Mouse (Mus musculus) thymus, postnatal 4 days (tissue): Measurements from ENCODE around the gene Gsn.
A peak's percentile ranks its signal among the peaks of the same experiment; 100 is the strongest.

Experiments used
- DNase-seq: peaks from one replicate; pipeline ENCODE4 v3.0.0; 2021

Gsn gene

DNA sequence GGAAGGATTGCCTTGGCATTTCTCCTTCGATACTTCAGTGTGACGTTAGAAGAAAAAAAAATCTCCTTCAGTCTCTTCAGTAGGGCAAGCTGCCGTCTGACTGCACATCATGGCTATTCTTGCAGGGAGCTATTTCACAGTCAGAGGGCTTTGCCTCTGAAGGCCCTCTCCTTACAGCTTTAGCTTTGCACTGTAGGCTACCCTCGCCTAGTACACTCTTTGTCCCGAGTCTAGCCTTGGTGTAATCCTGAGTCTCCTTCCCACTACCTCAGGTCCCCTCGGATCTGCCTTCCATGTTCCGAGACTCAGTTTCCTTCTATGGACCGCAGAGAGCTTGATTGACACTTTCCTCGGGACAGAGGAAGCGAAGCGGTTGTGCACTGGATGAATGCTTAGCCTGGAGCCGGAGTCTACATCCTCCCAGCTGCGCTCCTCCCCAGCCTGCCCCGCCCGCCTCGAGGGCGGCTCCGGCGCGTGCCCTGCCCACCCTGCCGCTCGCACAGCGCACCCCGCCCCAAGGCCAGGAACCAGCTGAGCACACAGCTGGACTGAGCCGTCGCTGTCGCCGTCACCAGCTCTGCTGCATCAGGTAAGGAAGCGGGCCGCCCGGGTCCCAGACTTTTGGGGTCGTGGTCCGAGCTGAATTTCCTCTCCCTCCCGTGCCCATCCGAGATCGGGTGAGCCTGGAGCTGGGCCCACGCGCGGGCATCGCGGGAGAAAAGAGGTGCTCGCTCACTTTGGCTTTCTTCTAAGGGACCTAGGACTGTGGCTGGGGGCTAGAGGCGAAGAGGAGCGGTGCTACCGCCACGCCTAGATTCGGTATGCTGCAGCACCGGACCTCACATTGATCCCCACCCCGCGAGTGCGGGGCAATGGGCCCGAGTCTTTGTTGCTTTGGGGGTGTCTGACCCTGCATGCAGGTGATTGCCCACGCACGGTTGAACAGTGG is at the start of gene Gsn:
TSS of gene Gsn (plus strand) at position 496 of the 949 bp plus-strand sequence.
- DNase-seq: peak; percentile 93

DNA sequence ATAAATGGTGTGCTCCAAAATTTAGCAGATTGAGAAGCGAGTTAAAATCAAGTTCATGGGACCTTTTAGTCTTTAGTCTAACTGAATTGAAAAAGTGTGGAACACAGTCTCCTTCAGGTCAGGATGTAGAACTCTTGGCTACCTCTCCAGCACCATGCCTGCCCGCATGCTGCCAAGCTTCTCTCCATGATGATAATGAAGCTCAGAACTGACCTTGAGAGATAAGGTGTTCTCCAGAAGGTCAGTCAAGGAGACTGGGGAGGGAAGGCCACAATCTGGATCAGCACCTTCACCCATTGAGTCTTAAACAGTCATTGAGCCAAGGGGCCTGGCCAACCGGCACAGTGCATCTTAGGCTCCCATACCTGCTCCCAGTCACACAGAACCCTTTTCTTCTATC is 49.4 kb upstream of the Gsn start:
- DNase-seq: no peak

DNA sequence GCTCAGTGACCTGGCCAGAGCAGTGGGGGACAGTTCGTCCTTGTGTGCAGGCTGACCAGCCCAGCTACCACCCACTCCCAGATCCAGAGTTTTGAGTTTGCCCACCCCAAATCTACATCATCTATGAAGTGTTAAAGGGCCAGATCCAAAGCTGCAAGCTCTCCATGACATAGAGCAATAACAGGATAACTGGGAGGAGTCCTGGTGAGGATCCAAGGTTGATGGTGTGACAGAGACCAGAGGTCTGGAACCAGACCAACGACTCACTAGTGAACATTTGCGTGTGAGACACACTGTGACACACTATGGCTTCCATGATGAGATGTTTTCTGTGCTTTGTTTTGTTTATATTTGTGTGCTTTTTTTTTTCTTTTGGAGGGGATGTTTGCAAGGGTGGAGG is 48.1 kb upstream of the Gsn start:
- DNase-seq: no peak

DNA sequence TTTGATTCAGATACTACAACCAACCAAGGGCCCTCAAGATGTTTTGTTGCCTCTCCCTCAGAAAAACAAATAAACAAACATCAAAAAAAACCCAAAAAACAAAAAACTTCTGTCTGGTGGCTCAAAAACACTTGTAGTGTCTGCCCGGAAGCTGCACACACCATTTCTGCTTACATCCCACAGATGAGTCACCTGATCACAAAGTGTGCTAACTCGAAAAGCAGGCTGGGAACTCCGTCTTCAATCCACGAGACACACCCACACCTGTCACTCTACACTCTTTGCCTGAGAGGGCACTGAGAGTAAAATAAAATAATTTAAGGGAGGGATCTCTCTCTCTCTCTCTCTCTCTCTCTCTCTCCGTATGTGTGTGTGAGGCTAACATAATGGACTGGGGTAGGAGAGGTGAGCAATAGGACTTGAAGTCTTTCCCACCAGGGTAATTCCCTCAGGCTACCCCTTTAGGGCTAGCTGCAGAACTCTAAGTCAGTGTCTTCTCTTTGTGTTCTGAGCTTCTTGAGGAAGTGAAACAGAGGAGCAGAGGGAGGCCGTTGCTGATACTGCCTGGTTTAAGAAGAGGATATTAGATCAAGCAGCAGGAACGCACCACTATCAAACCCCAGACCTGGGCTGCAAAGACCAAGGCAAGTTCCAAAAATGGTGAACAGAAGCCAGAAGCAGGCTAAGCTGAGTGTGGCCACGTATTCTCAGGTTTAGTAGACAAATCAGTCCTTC is 47.1 kb upstream of the Gsn start:
- DNase-seq: no peak

DNA sequence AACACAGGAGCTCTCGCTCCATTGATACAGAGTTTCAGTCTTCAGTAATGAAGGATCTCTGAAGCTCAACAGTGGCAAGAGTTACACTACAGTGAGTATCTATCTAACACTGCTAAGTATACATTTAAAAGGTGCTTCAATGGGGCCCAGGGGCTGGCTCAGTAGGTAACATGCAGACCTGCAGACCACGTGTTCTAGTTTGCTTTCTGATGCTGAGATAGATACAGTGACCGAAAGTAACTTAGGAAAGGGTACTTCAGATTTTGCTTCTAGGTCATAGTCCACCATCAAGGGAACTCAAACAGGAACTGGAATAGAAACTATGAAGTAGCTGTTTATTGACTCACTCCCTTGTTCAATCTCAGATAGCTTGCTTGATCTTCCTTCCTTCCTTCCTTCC is 44.5 kb upstream of the Gsn start:
- no peak for DNase-seq

DNA sequence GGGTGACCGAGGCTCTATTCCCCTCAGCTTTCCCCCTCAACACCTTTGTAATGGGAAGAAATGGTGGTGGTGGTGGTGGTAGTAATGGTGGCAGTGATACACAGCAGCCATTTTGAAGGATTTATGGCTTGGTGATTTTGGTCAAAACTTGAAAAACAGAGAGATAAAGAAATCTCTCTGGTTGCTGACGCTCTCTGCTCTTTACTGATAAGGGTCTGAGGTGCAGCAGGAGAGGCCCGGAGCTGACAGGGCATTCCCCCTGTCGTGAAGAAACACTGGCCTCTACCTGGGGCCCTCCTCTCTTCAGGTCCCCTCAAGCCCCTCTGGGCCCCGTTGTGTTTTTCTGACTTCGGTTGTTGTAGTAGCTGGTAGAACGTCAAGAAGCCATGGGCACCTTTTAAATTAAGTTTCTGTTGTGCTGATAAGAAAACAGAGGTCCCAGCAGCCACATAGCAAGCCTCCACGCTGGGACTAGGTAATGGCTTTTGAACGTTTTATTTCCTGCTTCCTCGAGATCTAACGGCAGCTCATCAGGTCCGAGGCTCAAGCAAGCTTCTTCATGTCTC is 42.8 kb upstream of the Gsn start:
- DNase-seq: no peak

DNA sequence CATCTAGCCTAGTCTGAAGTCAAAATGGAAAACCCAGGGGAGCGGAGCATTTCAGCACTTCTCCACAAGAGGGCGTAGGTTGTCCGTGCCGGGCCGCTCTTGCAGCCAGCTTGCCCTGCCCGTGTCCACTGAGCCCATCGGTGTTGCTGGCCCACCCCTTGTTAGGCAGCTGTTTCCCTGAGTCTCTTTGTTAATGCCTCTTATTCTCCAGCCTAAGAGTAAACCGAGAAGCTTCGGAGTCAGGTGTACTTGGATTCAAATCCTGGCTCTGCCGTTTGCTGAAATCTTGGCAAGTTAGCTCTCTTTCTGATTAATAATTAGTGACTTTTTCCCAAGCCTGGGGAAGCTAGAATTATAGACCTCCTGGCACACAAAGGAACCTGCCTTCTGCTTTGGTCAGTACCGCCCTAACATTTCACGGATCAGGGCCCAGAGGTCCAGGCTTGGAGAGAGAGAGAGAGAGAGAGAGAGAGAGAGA is 41.3 kb upstream of the Gsn start:
- DNase-seq: peak; percentile 85

DNA sequence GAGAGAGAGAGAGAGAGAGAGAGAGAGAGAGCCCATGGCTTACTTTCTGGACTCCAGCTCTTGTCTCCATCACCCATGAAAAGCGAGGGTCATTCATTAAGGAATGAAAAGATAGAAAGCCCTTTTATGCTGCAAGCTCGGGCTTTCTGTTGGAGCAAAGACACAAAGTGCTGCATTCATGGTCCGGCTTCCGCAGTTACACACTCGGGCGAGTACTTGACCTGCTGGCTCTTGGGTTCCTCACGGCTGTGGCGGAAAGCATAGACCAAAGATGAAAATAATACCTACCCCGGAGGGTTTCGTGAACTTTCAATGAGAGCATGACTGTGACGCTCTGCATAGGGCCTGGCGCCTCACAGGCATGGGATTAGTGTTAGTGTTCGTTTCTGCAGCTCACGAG is 40.8 kb upstream of the Gsn start:
- DNase-seq: no peak

DNA sequence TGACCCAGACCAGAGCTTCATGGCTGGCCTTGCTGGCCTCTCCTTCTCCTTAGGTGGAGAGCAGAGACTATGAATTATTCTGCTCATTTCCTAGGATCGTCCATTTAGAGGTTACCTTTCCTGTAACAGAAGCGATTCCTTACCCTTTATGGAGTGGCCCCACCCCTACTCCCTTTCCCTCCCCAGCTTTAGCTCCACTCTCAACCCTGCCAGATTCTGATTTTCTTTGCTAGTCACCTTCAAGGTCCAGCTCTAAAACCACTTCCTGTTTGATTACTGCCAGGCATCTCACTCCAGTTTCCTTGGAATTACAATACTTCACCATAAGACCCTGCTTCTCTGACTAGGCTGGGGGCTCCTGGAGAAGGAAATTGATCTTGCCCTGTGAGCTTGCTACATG is 39.5 kb upstream of the Gsn start:
- no peak for DNase-seq

DNA sequence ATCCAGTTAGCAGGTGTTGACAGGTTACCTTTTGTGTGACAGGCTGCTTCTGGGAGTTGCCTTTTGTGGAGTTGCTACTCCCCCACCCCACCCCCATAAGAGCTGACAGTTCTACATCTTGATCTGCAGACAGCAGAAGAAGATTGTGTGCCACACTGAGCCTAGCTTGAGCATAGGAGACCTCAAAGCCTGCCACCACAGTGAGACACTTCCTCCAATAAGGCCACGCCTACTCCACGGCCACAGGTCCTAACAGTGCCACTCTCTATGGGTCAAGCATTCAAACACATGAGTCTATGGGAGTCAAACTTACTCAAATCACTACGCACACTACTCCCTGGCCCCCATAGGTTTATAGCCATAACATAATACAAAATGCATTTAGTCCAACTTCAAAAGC is 37.4 kb upstream of the Gsn start:
- DNase-seq: no peak

DNA sequence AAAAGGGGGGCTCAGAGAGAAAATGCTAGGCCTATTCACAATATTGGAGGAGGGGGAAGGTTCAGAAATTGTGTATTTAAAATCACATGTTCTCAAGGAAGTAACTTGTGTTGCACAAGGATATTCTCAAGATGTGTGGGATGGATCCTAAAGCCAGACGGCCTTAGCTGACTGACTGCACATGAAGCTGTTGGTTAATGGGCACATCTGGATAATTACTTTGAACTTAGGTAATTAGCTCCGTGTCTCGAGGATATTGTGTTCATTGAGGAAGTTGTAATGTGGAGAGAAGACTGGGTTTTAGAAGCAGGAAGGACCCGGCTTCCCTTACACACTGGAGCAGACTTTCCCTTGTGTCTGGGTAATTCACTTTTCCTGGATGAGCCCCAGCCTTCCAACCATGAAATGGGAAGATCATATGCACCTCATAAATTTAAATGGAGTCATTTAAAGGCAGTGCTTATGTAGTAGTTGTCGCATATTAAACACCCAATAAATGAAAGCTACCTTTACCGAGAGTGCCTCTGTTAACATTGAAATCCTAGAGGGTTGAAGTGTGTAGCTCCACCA is 33.3 kb upstream of the Gsn start:
- DNase-seq: no peak

DNA sequence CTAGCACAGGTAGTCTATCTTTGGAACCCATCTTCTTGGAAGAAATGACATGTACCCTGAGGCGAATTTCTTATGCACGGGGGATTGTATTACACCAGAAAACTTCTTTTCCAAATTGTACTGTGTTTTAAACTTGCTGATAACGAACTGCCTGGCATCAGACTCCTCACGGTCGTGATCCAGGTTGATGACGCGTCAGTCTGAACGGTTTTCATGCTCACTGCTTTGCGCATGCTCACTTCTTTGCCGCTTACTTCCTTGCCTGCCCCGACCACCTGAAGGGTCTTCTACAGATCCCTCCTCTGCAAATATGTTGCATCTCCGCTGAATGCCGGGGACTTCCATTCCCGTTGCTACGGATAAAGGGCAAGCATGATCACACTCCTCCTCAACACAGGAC is 31.9 kb upstream of the Gsn start:
- no peak for DNase-seq

DNA sequence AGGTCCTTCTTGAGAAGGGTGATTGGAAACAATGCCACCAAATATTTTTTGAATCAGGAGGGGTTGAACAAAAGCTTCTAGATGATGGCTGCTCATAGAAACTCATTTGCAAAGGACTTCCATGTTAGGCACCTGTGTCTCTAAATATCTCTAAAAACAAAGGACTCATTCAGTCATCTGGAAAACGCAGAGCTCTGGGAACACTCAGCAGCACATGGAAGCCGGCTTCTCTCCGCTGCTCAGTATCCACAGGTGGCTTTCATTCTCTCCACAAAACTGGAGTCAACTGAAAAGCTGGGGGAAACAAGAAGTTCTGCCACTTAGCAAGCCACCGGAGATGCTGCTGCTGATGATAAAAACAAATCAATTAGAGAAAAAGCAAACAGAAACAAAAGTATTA is 28.0 kb upstream of the Gsn start:
- no peak for DNase-seq

DNA sequence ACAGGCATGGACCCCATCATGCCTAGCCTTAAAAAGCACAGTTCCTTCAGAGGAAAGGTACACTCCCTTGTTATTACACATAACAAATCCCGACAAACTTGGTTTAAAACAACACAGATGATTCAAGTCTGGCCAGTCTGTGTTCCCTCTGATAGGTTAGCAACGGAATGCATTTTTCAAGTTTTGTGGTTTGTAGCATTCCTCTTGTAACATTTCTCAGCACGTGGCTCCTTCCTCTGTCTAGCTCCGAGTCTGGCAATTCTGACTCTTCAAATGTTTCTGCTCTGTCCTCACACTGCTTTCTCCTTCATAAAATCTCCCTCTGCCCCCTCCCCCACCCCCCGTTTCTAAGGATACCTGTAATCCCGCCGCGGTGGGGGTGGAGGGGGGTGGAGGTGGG is 26.0 kb upstream of the Gsn start:
- no peak for DNase-seq

DNA sequence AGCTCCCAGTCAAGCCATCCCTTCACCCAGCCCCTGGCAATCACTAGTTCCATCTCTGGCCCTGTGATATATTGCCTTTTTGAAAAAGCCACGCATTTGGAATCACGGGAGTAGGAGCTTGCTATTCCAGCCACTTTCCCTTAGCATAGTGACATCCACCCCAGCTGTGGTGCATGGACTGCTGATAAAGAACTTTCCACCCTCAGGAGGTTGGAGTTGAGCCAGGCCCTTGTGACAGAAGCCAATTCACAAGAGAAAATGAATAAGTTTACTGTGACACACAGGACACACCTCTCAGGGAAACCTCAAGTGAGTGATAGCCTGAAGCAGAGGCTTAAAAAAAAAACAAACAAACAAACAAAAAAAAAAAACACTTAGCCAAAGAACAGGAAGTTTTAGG is 24.3 kb upstream of the Gsn start:
- DNase-seq: no peak

DNA sequence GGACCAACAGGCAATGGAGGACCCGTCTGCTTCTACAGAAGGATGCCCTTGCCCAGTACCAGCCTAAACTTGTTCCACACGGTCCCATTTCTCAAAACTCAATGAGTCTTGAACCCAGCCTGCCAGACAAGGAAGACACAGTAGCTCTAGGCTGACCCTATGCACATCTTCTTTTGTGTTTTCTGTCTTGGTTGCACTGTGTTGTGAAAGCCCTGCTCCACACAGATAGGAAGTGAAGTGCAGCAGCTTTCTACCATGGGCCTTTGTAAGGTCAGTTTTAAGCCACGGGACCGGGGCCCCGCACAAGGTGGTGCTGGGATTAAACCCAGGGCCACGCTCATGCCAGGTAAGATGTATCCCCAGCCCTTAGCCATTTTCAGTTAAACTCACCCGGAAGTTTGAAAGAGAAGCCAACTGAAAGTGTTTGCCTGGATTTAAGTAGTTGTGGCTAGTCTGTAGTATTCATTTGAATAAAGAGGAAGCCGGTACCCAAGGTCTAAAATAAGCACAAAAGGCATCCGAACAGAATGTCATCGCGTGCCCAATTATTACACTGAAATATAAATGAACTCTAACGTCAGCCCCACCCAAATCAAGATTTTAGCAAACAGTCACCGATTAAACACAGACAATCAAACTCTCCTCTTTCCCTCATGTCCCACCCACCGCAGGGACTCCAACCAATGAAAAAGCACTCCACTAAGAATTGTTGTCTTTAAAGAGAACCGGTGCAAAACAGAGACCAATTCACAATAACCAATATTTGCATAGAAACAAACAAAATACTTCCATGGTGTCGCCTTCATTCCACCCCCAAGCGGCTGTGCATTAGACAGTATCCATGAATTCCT is 23.4 kb upstream of the Gsn start:
- peak; percentile 65 for DNase-seq

DNA sequence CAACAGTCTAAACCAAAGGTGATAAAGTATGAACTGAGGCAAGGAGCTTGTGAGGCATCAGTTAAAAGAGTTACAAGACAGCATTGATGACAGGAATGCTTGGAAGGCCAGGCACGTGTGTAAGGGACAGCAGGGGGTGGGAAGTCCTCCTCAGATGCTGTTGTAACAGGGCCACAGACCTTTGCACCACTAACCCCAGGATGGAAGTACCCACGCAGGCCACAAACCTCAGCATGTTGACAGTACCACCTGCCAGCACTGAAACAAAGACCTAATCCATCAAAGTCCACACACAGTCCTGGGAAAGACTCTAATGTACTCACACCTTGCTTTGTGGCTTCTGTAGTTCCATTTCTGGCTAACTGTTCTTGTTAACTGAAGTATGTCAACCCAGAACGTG is 22.3 kb upstream of the Gsn start:
- no peak for DNase-seq

DNA sequence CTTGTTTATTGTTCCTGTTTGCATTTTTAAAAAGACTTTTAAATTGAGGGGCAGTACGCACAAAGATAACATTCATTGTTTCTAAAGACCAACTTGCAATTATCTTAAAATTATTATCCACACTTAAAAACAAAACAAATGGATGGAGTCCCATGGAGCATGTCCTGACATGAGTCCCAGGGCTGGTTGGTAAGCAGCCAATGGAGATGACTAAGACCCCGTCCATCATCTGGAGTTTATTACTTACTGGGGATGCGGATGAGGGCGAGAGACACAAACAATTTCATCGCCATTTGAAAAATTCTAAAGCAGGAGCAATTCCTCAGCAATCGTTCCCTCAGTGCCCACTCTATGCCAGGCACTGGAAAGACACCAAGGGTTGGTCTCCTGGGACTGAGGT is 21.2 kb upstream of the Gsn start:
- DNase-seq: no peak

DNA sequence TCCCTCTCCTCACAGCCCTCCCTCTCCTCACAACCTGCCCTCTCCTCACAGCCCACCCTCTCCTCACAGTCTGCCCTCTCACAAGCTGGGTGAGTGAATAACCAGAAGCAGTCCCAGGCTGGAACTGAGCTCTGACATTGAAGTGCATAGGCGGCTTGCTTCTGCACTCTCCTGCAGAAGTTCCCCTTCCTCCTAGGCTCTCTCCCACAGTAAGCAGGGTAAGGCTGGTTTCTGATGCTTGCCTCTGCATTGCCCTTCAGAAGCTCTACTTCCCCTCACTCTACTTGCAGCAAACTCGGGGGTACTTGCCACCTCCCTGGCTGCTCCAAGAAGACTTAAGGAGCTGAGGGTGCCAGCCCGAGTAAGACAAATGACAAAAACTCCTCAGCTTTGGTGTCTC is 11.9 kb upstream of the Gsn start:
- no peak for DNase-seq

DNA sequence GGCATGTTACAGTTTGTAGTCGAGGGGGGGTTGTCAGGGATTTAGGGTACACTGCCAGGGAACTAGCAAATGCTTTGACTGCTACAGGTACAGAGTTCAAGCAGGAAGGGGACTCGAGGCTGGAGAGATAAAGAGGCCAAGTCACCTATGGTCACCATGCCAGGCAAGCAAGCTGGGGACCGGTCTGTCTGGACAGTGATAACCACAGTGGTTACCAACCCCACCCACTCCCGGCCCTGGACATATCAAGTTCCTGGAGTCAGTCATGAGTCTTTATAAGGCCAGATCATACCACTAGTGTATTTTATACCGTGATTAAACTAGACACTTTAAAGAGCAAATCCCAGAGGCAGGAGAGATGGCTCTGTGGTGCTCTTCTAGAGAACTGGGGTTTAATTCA is 8.4 kb upstream of the Gsn start:
- no peak for DNase-seq

DNA sequence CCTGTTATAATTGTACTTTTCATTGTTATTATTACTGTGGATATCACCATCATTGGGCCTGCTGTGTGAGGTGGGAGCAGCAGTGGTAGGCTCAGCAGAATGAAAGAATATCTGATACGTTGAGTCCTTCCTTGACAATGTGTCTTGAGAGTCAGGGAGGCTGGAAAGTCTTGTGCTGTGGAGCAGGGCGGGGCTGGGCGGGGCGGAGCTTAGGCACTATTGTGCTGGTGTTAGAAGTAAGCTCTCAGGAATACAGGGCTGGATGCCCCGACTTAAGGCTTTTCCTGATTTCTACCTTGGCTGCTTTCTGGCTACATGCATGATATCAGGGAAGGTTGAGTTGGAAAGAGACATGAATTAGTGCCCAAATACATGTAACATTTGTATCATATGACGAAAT is 3.4 kb upstream of the Gsn start:
- DNase-seq: no peak

DNA sequence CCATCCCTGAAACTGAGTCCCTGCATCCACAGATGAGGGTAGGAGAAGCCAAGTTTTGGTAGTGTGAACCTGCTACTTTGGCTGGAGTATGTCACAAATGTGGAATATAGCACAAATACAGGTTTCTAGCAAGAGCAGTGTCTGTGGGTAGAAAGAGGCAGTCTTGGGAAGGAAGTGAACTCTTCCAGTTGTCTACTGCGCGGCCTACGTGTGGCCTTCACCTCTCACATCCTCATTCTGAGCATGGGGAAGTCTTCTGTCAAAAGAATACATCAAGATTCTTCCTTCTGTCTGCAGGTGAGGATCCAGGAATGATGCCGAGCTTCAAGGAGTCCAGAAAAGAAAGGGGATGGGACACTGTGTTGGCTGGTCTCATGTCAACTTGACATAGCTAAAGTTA is 2.4 kb upstream of the Gsn start:
- no peak for DNase-seq

DNA sequence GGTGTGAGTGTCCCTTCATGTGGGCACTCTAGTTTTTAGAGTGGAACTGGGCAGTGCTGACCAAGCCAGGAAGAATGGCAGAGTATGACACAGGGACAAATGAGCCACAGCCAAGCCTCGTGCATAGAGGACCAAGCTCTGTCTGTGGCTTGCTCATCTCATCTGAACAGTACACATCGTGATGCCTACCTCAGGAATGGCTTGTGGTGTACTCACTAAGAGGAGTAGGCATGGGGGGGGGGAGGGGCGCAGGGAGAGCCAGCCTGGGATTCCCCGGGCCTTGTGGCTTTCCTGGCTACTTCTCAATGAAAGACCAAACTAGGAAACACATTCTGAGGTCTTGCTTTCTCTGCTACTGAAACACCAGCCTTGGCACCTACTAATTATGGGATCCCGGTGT is 1.2 kb upstream of the Gsn start:
- DNase-seq: no peak
